Comparison of ENCODE assay signal across 9 mouse cellular contexts in genomic region chr10:93592456-93592855, GRCm38 (mm10). TPM values are rescaled to one million over a fixed set of nuclear protein-coding genes. Genes with fewer than 3 reads are reported as not detected.
A peak's percentile ranks its signal among the peaks of the same experiment; 100 is the strongest.
DNase-seq lines count a peak whose midpoint lies in the region; ATAC-seq lines count a peak whose summit lies in the region.
"Had no signal": no experiment of that assay in that cellular context is flagged by ENCODE, and none has a peak within 500 bp of the region (broad histone marks: within the 10 kb centered on the region; RNA-seq: fewer than 3 reads in every experiment).

No protein-coding gene starts in this region.

- H3K27me3 ChIP-seq in kidney, embryonic 15.5 days: peaks cover 4% of the 10 kb centered on the region; the same call in 1 of the 2 replicates
- no peaks in the 10 kb centered on the region for H3K27me3 ChIP-seq in liver, embryonic 13.5 days
- H3K27me3 ChIP-seq in forebrain, embryonic 11.5 days (ENCODE audit: control insufficient read depth, insufficient read depth, low read length): no peaks in the 10 kb centered on the region

- peaks cover 4% of the 10 kb centered on the region; the same call in 1 of the 2 replicates for H3K36me3 ChIP-seq in kidney, embryonic 15.5 days
- H3K36me3 ChIP-seq in liver, embryonic 13.5 days: peaks cover 6% of the 10 kb centered on the region
- no peaks in the 10 kb centered on the region for H3K36me3 ChIP-seq in forebrain, embryonic 11.5 days (ENCODE audit: control insufficient read depth, insufficient read depth, low read length)
- H3K36me3 ChIP-seq: limb, embryonic 15.5 days had no signal

- H3K27ac ChIP-seq in kidney, embryonic 15.5 days: no peak overlapping the region
- H3K27ac ChIP-seq in liver, embryonic 13.5 days: no peak overlapping the region
- no peak overlapping the region for H3K27ac ChIP-seq in forebrain, embryonic 11.5 days (ENCODE audit: low read depth, low read length)
- H3K27ac ChIP-seq: limb, embryonic 15.5 days had no signal

- no peaks in the 10 kb centered on the region for H3K9me3 ChIP-seq in kidney, embryonic 15.5 days (replicated peaks)
- H3K9me3 ChIP-seq in liver, embryonic 13.5 days (replicated peaks): no peaks in the 10 kb centered on the region
- no peaks in the 10 kb centered on the region for H3K9me3 ChIP-seq in forebrain, embryonic 11.5 days (ENCODE audit: control insufficient read depth, low read length)
- H3K9me3 ChIP-seq: limb, embryonic 15.5 days had no signal

- peak; percentile 30 for DNase-seq in kidney, adult 11 months
- DNase-seq in A20 (ENCODE audit: low read depth, low spot score): peak; percentile 34
- DNase-seq in R1 (ENCODE audit: low read depth, low spot score): peak; percentile 50
- peak; percentile 28 for DNase-seq in liver, embryonic 13.5 days
- DNase-seq in forebrain, embryonic 11.5 days (ENCODE audit: low spot score): no peak
- DNase-seq in left cerebral cortex, adult 11 months (ENCODE audit: low spot score): no peak
- no peak for DNase-seq in layer of hippocampus, adult 9-11 months

- no peak overlapping the region for H3K4me3 ChIP-seq in kidney, embryonic 15.5 days (replicated peaks)
- H3K4me3 ChIP-seq in liver, embryonic 13.5 days (replicated peaks): no peak overlapping the region
- no peak overlapping the region for H3K4me3 ChIP-seq in forebrain, embryonic 11.5 days (ENCODE audit: low read depth, low read length)
- H3K4me3 ChIP-seq: limb, embryonic 15.5 days had no signal

- ATAC-seq in kidney, embryonic 15.5 days (replicated peaks; ENCODE audit: low FRiP score): no peak
- ATAC-seq in liver, embryonic 13.5 days (ENCODE audit: low read depth): no peak
- no peak for ATAC-seq in forebrain, embryonic 11.5 days (replicated peaks; ENCODE audit: low FRiP score)

- peaks cover 18% of the 10 kb centered on the region for H3K4me1 ChIP-seq in kidney, embryonic 15.5 days
- H3K4me1 ChIP-seq in liver, embryonic 13.5 days (replicated peaks): peaks cover 29% of the 10 kb centered on the region
- no peaks in the 10 kb centered on the region for H3K4me1 ChIP-seq in forebrain, embryonic 11.5 days (replicated peaks; ENCODE audit: control insufficient read depth, insufficient read depth, low read length)

- no peak overlapping the region for H3K9ac ChIP-seq in kidney, embryonic 15.5 days
- H3K9ac ChIP-seq in liver, embryonic 13.5 days: no peak overlapping the region
- no peak overlapping the region for H3K9ac ChIP-seq in forebrain, embryonic 11.5 days (ENCODE audit: low read length)
- H3K9ac ChIP-seq: limb, embryonic 15.5 days had no signal

- 59% methylated on average over 12 of the region's 12 CpGs for WGBS in kidney, embryonic 15.5 days
- 49% methylated on average over 12 of the region's 12 CpGs for WGBS in liver, embryonic 13.5 days (ENCODE audit: insufficient replicate concordance)
- 59% methylated on average over 12 of the region's 12 CpGs for WGBS in forebrain, embryonic 11.5 days

- H3K4me2 ChIP-seq in kidney, embryonic 15.5 days: no peak overlapping the region
- no peak overlapping the region for H3K4me2 ChIP-seq in liver, embryonic 13.5 days
- no peak overlapping the region for H3K4me2 ChIP-seq in forebrain, embryonic 11.5 days (ENCODE audit: low read depth, low read length, severe bottlenecking)
- H3K4me2 ChIP-seq: limb, embryonic 15.5 days had no signal

RNA-seq across cellular contexts. Expression of gene Snrpf, which starts 3.0 kb away (rescaled TPM):
- 139 TPM in 2 replicates for polyA plus RNA-seq in kidney, embryonic 15.5 days (2015; fragmentation: Nextera tagmentation; extraction: Ambion mirVana)
- 95.6 and 101 TPM in 2 replicates for polyA plus RNA-seq in liver, embryonic 13.5 days (2015; fragmentation: Nextera tagmentation; extraction: Ambion mirVana)
- 155 and 161 TPM in 2 replicates for polyA plus RNA-seq in forebrain, embryonic 11.5 days (2014; fragmentation: Nextera tagmentation; extraction: Ambion mirVana)

RNA-seq across cellular contexts. Expression of gene Ntn4, which starts 48.0 kb away (rescaled TPM):
- polyA plus RNA-seq in kidney, embryonic 15.5 days (2015; fragmentation: Nextera tagmentation; extraction: Ambion mirVana): 0.69 and 0.93 TPM in 2 replicates
- 0.13 and 0.20 TPM in 2 replicates for polyA plus RNA-seq in liver, embryonic 13.5 days (2015; fragmentation: Nextera tagmentation; extraction: Ambion mirVana)
- polyA plus RNA-seq in forebrain, embryonic 11.5 days (2014; fragmentation: Nextera tagmentation; extraction: Ambion mirVana): 2.9 and 4.4 TPM in 2 replicates

RNA-seq across cellular contexts. Expression of gene Ccdc38, which starts 52.0 kb away (rescaled TPM):
- polyA plus RNA-seq in kidney, embryonic 15.5 days (2015; fragmentation: Nextera tagmentation; extraction: Ambion mirVana): 0.31 and 0.42 TPM in 2 replicates
- 0.14 and 0.20 TPM in 2 replicates for polyA plus RNA-seq in liver, embryonic 13.5 days (2015; fragmentation: Nextera tagmentation; extraction: Ambion mirVana)
- polyA plus RNA-seq in forebrain, embryonic 11.5 days (2014; fragmentation: Nextera tagmentation; extraction: Ambion mirVana): 0.31 and 0.45 TPM in 2 replicates

RNA-seq across cellular contexts. Expression of gene Amdhd1, which starts 52.6 kb away (rescaled TPM):
- 0.62 and 1.1 TPM in 2 replicates for polyA plus RNA-seq in kidney, embryonic 15.5 days (2015; fragmentation: Nextera tagmentation; extraction: Ambion mirVana)
- 8.3 and 9.7 TPM in 2 replicates for polyA plus RNA-seq in liver, embryonic 13.5 days (2015; fragmentation: Nextera tagmentation; extraction: Ambion mirVana)
- polyA plus RNA-seq in forebrain, embryonic 11.5 days (2014; fragmentation: Nextera tagmentation; extraction: Ambion mirVana): 0.08 and 0.25 TPM in 2 replicates

Comparison
In these comparisons a context has a peak if more than half of its experiments do, and no peak if none do; other contexts are left out.
1. DNase-seq: peak in kidney, adult 11 months (single experiment), A20 (single experiment), R1 (single experiment) and liver, embryonic 13.5 days (single experiment); none in forebrain, embryonic 11.5 days (single experiment), left cerebral cortex, adult 11 months (single experiment) and layer of hippocampus, adult 9-11 months (single experiment).